Mouse (Mus musculus) heart, postnatal 0 days (tissue): Measurements from ENCODE around the gene Slc20a1.

ENCODE experiments used
- CTCF ChIP-seq: IDR thresholded peaks from 2 replicates; pipeline ENCODE4 v1.5.1; 2016; ENCODE audit warnings: antibody characterized with exemption, control low read depth, low read depth
- EP300 ChIP-seq: IDR thresholded peaks from 2 replicates; pipeline ENCODE4 v1.6.1; 2016; ENCODE audit warnings: antibody characterized with exemption, low read depth

GRCm38 (mm10) chr2:129185611-129186290 lies 12.8 kb upstream of the Slc20a1 start:
- TF ChIP-seq CTCF (no peak), EP300 (no peak)
